Mouse (Mus musculus) MEL (cell line): ENCODE measurements around the gene Pou5f1. TPM values are rescaled to one million over a fixed set of nuclear protein-coding genes. Genes with fewer than 3 reads are reported as not detected.
"Not testable (repeated sequence)": the region's sequence is repeated elsewhere in the genome, so short reads cannot be mapped to it uniquely, and the experiment has no call there.

Experiments
- DNase-seq: peaks from one replicate; pipeline ENCODE4 v3.0.0; 2011; ENCODE audit warnings: low read depth, low spot score
- H3K27ac ChIP-seq: 2 replicates; pipeline ENCODE4 v1.5.1; 2012; ENCODE audit warnings: low read depth, mild to moderate bottlenecking, control low read depth, low read length, moderate library complexity; ENCODE audit not compliant: control insufficient read depth
- H3K27me3 ChIP-seq, 2 experiments: fragments of 150-350 bp in 1 of 2; sonication (generic) in 1 of 2; 2 replicates each; pipeline ENCODE4 v1.6.1; 2012; ENCODE audit warnings: low read length in 2 of 2, mild to moderate bottlenecking in 2 of 2, improper control_type of control experiment in 1 of 2, moderate library complexity in 1 of 2; ENCODE audit not compliant: insufficient read depth in 2 of 2, control insufficient read depth in 1 of 2
- H3K36me3 ChIP-seq, 2 experiments: 2 replicates each; pipeline ENCODE4 v1.6.1; 2012 to 2014; ENCODE audit warnings: low read length in 2 of 2, improper control_type of control experiment in 1 of 2, inconsistent platforms in 1 of 2, mild to moderate bottlenecking in 1 of 2; ENCODE audit not compliant: insufficient read depth in 2 of 2, control insufficient read depth in 1 of 2
- H3K4me1 ChIP-seq, 2 experiments: fragments of 150-350 bp in 1 of 2; sonication (generic) in 1 of 2; 2 replicates each; pipeline ENCODE4 v1.6.1; 2012; ENCODE audit warnings: low read length in 2 of 2, improper control_type of control experiment in 1 of 2, mild to moderate bottlenecking in 1 of 2; ENCODE audit not compliant: insufficient read depth in 2 of 2, control insufficient read depth in 1 of 2
- H3K4me3 ChIP-seq, 2 experiments: fragments of 150-350 bp in 1 of 2; sonication (generic) in 1 of 2; 2 replicates each; pipeline ENCODE4 v1.5.1; 2012; ENCODE audit warnings: low read depth in 2 of 2, low read length in 2 of 2, mild to moderate bottlenecking in 2 of 2, moderate library complexity in 2 of 2, control low read depth in 1 of 2, improper control_type of control experiment in 1 of 2; ENCODE audit not compliant: control insufficient read depth in 1 of 2, insufficient read depth in 1 of 2
- H3K79me2 ChIP-seq: 2 replicates; pipeline ENCODE4 v1.6.1; 2012; ENCODE audit warnings: mild to moderate bottlenecking, low read length, moderate library complexity; ENCODE audit not compliant: control insufficient read depth, poor library complexity, insufficient read depth
- H3K9ac ChIP-seq: 2 replicates; pipeline ENCODE4 v1.6.1; 2012; ENCODE audit warnings: low read depth, mild to moderate bottlenecking, control low read depth, low read length, moderate library complexity; ENCODE audit not compliant: control insufficient read depth, poor library complexity, severe bottlenecking
- H3K9me3 ChIP-seq: fragments of 150-350 bp; sonication (generic); replicated peaks from 2 replicates; pipeline ENCODE4 v1.6.1; 2012; ENCODE audit warnings: mild to moderate bottlenecking, low read length, improper control_type of control experiment, moderate library complexity; ENCODE audit not compliant: insufficient read depth
- CHD2 ChIP-seq: IDR thresholded peaks from 2 replicates; pipeline ENCODE4 v1.6.1; 2011; ENCODE audit warnings: low read length, improper control_type of control experiment
- CTCF ChIP-seq, 3 experiments: IDR thresholded peaks in 2 of 3; conservative IDR thresholded peaks in 1 of 3; 2 replicates each; pipeline ENCODE4 v1.5.1; 2011 to 2012; ENCODE audit warnings: low read length in 3 of 3, low read depth in 2 of 3, mild to moderate bottlenecking in 2 of 3, improper control_type of control experiment in 1 of 3, inconsistent platforms in 1 of 3, mixed read lengths in 1 of 3, moderate library complexity in 1 of 3; ENCODE audit not compliant: control insufficient read depth in 1 of 3, insufficient read depth in 1 of 3, poor library complexity in 1 of 3, severe bottlenecking in 1 of 3
- EP300 ChIP-seq, 2 experiments: IDR thresholded peaks; 2 replicates each; pipeline ENCODE4 v1.6.1; 2011; ENCODE audit warnings: improper control_type of control experiment in 2 of 2, low read length in 2 of 2, low read depth in 1 of 2, mild to moderate bottlenecking in 1 of 2
- HCFC1 ChIP-seq: IDR thresholded peaks from 2 replicates; pipeline ENCODE4 v1.6.1; 2012; ENCODE audit warnings: low read depth, mild to moderate bottlenecking, inconsistent platforms, low read length, improper control_type of control experiment, moderate library complexity
- KAT2A ChIP-seq: conservative IDR thresholded peaks from 2 replicates; pipeline ENCODE4 v1.6.1; 2012; ENCODE audit warnings: low read depth, low read length, improper control_type of control experiment, inconsistent platforms
- MAFK ChIP-seq: IDR thresholded peaks from 2 replicates; pipeline ENCODE4 v1.6.1; 2011; ENCODE audit warnings: low read depth, mild to moderate bottlenecking, low read length, improper control_type of control experiment, borderline replicate concordance
- MAZ ChIP-seq: IDR thresholded peaks from 2 replicates; pipeline ENCODE4 v1.6.1; 2012; ENCODE audit warnings: low read depth, mild to moderate bottlenecking, inconsistent platforms, low read length, improper control_type of control experiment
- POLR2A ChIP-seq, 2 experiments: IDR thresholded peaks; 2 replicates each; pipeline ENCODE4 v1.6.1; 2011 to 2012; ENCODE audit warnings: low read length in 2 of 2, mild to moderate bottlenecking in 2 of 2, control low read depth in 1 of 2, improper control_type of control experiment in 1 of 2, low read depth in 1 of 2, moderate library complexity in 1 of 2; ENCODE audit not compliant: control insufficient read depth in 1 of 2, insufficient read depth in 1 of 2, poor library complexity in 1 of 2
- RCOR1 ChIP-seq: IDR thresholded peaks from 2 replicates; pipeline ENCODE4 v1.6.1; 2012; ENCODE audit warnings: low read depth, mild to moderate bottlenecking, inconsistent platforms, low read length, improper control_type of control experiment
- SMC3 ChIP-seq: IDR thresholded peaks from 2 replicates; pipeline ENCODE4 v1.6.1; 2011; ENCODE audit warnings: low read depth, low read length, improper control_type of control experiment
- USF1 ChIP-seq: IDR thresholded peaks from 2 replicates; pipeline ENCODE4 v1.6.1; 2014; ENCODE audit warnings: low read depth, mild to moderate bottlenecking, inconsistent platforms, low read length, improper control_type of control experiment, moderate library complexity
- USF2 ChIP-seq, 2 experiments: IDR thresholded peaks; 2 replicates each; pipeline ENCODE4 v1.6.1; 2011 to 2012; ENCODE audit warnings: improper control_type of control experiment in 2 of 2, low read length in 2 of 2, borderline replicate concordance in 1 of 2, inconsistent platforms in 1 of 2, low read depth in 1 of 2, mild to moderate bottlenecking in 1 of 2; ENCODE audit not compliant: insufficient read depth in 1 of 2
- ZKSCAN1 ChIP-seq: IDR thresholded peaks from 2 replicates; pipeline ENCODE4 v1.6.1; 2012; ENCODE audit warnings: low read depth, mild to moderate bottlenecking, inconsistent platforms, low read length, improper control_type of control experiment, moderate library complexity
- polyA plus RNA-seq, 2 experiments: library from polyadenylated mRNA; stranded (reverse) in 1 of 2; unstranded in 1 of 2; fragments of >175 nt in 1 of 2; fragments of >200 nt in 1 of 2; gene quantifications; 2 replicates each; pipeline versions ENCODE4 v1.2.1 to v1.2.4; 2012; ENCODE audit warnings: low replicate concordance in 2 of 2, low read depth in 1 of 2; ENCODE audit not compliant: insufficient read length in 2 of 2, insufficient read depth in 1 of 2, missing spikeins in 1 of 2
- total RNA-seq: library from RNA; depleted of rRNA; stranded (reverse); fragments of 300-350 nt; gene quantifications from 2 replicates; pipeline ENCODE4 v1.2.3, GENCODE M21; 2012

Pou5f1 gene
- total and polyA plus RNA-seq, 3 experiments: not detected

DNA sequence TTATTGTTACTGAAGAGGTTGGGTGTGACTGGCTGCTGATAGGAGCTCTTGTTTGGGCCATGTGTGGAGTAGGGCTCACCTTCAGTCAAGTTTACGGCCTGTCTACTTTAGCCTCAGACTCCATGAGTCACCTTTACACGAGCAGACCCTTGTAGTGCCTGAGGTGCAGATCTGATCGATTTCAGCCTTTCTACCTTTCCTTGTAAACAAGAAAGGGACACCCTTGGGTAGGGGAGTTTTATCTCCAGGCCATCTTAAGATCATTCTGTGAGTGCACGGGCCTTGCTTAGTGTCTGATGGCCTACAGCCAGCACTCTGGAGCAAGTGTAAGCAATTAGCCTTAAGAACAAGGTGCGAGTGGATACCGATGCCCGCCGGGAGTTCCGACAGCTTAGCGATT is 1.1 kb downstream of the Pou5f1 start:
- no peaks in the 10 kb centered on the region for H3K9me3 ChIP-seq
- TF ChIP-seq USF2 (IDR thresholded peaks at IDR 0.05; ENCODE audit: borderline replicate concordance in 1 of 2, insufficient read depth in 1 of 2, low read depth in 1 of 2, low read length in 2 of 2) (no peak), POLR2A (IDR thresholded peaks at IDR 0.05; ENCODE audit: control insufficient read depth in 1 of 2, insufficient read depth in 1 of 2, low read depth in 1 of 2, low read length in 2 of 2, poor library complexity in 1 of 2) (0 out of 4 replicates have a peak, but pooled peaks of 1 of the 2 experiments have one; percentile 8)
- H3K4me3 ChIP-seq: no peak overlapping the region
- no peaks in the 10 kb centered on the region for H3K36me3 ChIP-seq
- no peaks in the 10 kb centered on the region for H3K79me2 ChIP-seq
- H3K27ac ChIP-seq: no peak overlapping the region
- no peaks in the 10 kb centered on the region for H3K27me3 ChIP-seq
- H3K9ac ChIP-seq: no peak overlapping the region
- H3K4me1 ChIP-seq: no peaks in the 10 kb centered on the region
- no peak for DNase-seq

GRCm38 (mm10) chr17:35507556-35508260 is 1.9 kb downstream of the Pou5f1 start:
- Histone ChIP-seq H3K27me3 (no peaks in the 10 kb centered on the region), H3K79me2 (no peaks in the 10 kb centered on the region), H3K9me3 (no peaks in the 10 kb centered on the region), H3K36me3 (no peaks in the 10 kb centered on the region), H3K9ac (no peak overlapping the region), H3K4me1 (no peaks in the 10 kb centered on the region), H3K4me3 (no peak overlapping the region), H3K27ac (no peak overlapping the region)
- DNase-seq: no peak
- TF ChIP-seq MAZ (no peak), CHD2 (no peak), RCOR1 (no peak)
- TF ChIP-seq, all 39 proteins: peak for 0

DNA sequence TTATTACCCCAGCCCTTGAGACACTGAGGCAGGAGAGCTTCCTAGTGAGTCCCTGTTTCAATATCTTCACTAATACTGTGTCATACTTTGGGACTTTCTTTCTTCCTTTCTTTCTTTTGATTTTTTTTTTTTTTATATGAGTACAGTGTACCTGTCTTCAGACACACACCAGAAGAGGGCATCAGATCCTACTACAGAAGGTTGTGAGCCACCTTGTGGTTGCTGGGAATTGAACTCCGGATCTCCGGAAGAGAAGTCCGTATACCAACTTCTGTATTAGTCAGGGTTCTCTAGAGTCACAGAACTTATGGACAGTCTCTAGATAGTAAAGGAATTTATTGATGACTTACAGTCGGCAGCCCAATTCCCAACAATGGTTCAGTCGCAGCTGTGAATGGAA is 2.5 kb downstream of the Pou5f1 start:
- not testable (repeated sequence) for H3K9me3 ChIP-seq, H3K36me3 ChIP-seq, H3K27me3 ChIP-seq, H3K9ac ChIP-seq, H3K4me3 ChIP-seq, H3K27ac ChIP-seq, H3K79me2 ChIP-seq, H3K4me1 ChIP-seq, DNase-seq

- no peak overlapping the region for H3K4me3 ChIP-seq
- TF ChIP-seq ZKSCAN1 (no peak), HCFC1 (no peak), SMC3 (peak; percentile 16; the same call in 1 of the 2 replicates), EP300 (IDR thresholded peaks at IDR 0.05; ENCODE audit: low read depth in 1 of 2, low read length in 2 of 2) (no peak), CHD2 (no peak), USF1 (no peak), KAT2A (no peak), MAFK (no peak), CTCF (IDR thresholded peaks at IDR 0.05 in 2 of 3, conservative IDR thresholded peaks at IDR 0.05 in 1 of 3; ENCODE audit: control insufficient read depth in 1 of 3, insufficient read depth in 1 of 3, low read depth in 2 of 3, low read length in 3 of 3, poor library complexity in 1 of 3, severe bottlenecking in 1 of 3) (peak in 2 of 3 experiments; percentile 21 to 22; a peak in 2 of 6 replicates)
- no peaks in the 10 kb centered on the region for H3K9me3 ChIP-seq
- no peak overlapping the region for H3K9ac ChIP-seq
- no peaks in the 10 kb centered on the region for H3K27me3 ChIP-seq
- no peaks in the 10 kb centered on the region for H3K4me1 ChIP-seq
- no peaks in the 10 kb centered on the region for H3K79me2 ChIP-seq
- H3K36me3 ChIP-seq: no peaks in the 10 kb centered on the region
- DNase-seq: peak; percentile 23
- no peak overlapping the region for H3K27ac ChIP-seq
Measured at GRCm38 (mm10) chr17:35509284-35509683, 3.5 kb downstream of the Pou5f1 start.
